Mouse (Mus musculus) intestine, embryonic 16.5 days (tissue): ENCODE measurements around the gene Fam120a. TPM values are rescaled to one million over a fixed set of nuclear protein-coding genes. Genes with fewer than 3 reads are reported as not detected.

ENCODE experiments used
- ATAC-seq: fragments of 200-750 bp; cut with Nextera tagmentation; 2 replicates; pipeline ENCODE4 v1.8.0; 2017; ENCODE audit warnings: moderate TSS enrichment, moderate library complexity
- H3K27ac ChIP-seq: fragments of 300-500 bp; sonication (generic); 2 replicates; pipeline ENCODE4 v1.5.1; 2014; ENCODE audit warnings: mild to moderate bottlenecking, low read length
- H3K27me3 ChIP-seq: fragments of 300-500 bp; sonication (generic); replicated peaks from 2 replicates; pipeline ENCODE4 v1.6.1; 2014; ENCODE audit warnings: low read length, control low read depth, mixed read lengths; ENCODE audit not compliant: control insufficient read depth, insufficient read depth
- H3K36me3 ChIP-seq: fragments of 300-500 bp; sonication (generic); 2 replicates; pipeline ENCODE4 v1.6.1; 2014; ENCODE audit warnings: low read length, control low read depth; ENCODE audit not compliant: control insufficient read depth, insufficient read depth
- H3K4me1 ChIP-seq: fragments of 300-500 bp; sonication (generic); 2 replicates; pipeline ENCODE4 v1.6.1; 2014; ENCODE audit warnings: low read length, control low read depth, mixed read lengths; ENCODE audit not compliant: control insufficient read depth, insufficient read depth
- H3K4me2 ChIP-seq: fragments of 300-500 bp; sonication (generic); 2 replicates; pipeline ENCODE4 v1.6.1; 2014; ENCODE audit warnings: low read depth, low read length, control low read depth
- H3K4me3 ChIP-seq: fragments of 300-500 bp; sonication (generic); 2 replicates; pipeline ENCODE4 v1.5.1; 2014; ENCODE audit warnings: mild to moderate bottlenecking, low read length
- H3K9ac ChIP-seq: fragments of 300-500 bp; sonication (generic); 2 replicates; pipeline ENCODE4 v1.6.1; 2014; ENCODE audit warnings: low read depth, low read length
- H3K9me3 ChIP-seq: fragments of 300-500 bp; sonication (generic); 2 replicates; pipeline ENCODE4 v1.6.1; 2016; ENCODE audit warnings: low read length, control low read depth; ENCODE audit not compliant: control insufficient read depth
- WGBS: fragments of 180-500 bp; shearing (Covaris S2); extraction: QIAGEN DNeasy Blood & Tissue Kit; methylation state at CpG from one replicate; pipeline ENCODE4 v1.1.7; 2014; 5-methylcytosine and 5-hydroxymethylcytosine counted together
- polyA plus RNA-seq: library from polyadenylated mRNA; unstranded; fragments of >200 nt; fragmentation: Nextera tagmentation; extraction: Ambion mirVana; gene quantifications from 2 replicates; pipeline ENCODE4 v1.2.1, GENCODE M21; 2015

Fam120a gene
- polyA plus RNA-seq, 1 experiment from 2014 or later = 25.7 TPM

- WGBS = 25% methylated on average over 3 of the region's 3 CpGs
- Histone ChIP-seq H3K4me2 (no peak overlapping the region), H3K4me1 (no peaks in the 10 kb centered on the region), H3K9ac (no peak overlapping the region), H3K27me3 (no peaks in the 10 kb centered on the region), H3K4me3 (no peak overlapping the region), H3K9me3 (no peaks in the 10 kb centered on the region), H3K36me3 (no peaks in the 10 kb centered on the region), H3K27ac (no peak overlapping the region)
- 0 out of 2 replicates have a peak, but pooled peaks have one; percentile 40 for ATAC-seq
Observed at GRCm38 (mm10) chr13:48994903-48995302, 27.1 kb upstream of the Fam120a start.

- H3K9ac ChIP-seq = no peak overlapping the region
- H3K27ac ChIP-seq = no peak overlapping the region
- H3K4me3 ChIP-seq = no peak overlapping the region
Observed at GRCm38 (mm10) chr13:48992914-48993313, 25.1 kb upstream of the Fam120a start.

GRCm38 (mm10) chr13:48990138-48990537, 22.3 kb upstream of the Fam120a start:
- no peaks in the 10 kb centered on the region for H3K9me3 ChIP-seq
- no peak for ATAC-seq
- no peak overlapping the region for H3K27ac ChIP-seq
- no peaks in the 10 kb centered on the region for H3K4me1 ChIP-seq
- WGBS = 88% methylated on average over 2 of the region's 2 CpGs
- no peak overlapping the region for H3K4me3 ChIP-seq
- H3K36me3 ChIP-seq = no peaks in the 10 kb centered on the region
- no peak overlapping the region for H3K9ac ChIP-seq
- H3K27me3 ChIP-seq = no peaks in the 10 kb centered on the region
- H3K4me2 ChIP-seq = no peak overlapping the region

More at GRCm38 (mm10) chr13:48992914-48993313, 25.1 kb upstream of the Fam120a start:
- ATAC-seq = no peak
- Histone ChIP-seq H3K27me3 (no peaks in the 10 kb centered on the region), H3K4me1 (no peaks in the 10 kb centered on the region), H3K36me3 (no peaks in the 10 kb centered on the region), H3K4me2 (no peak overlapping the region), H3K9me3 (no peaks in the 10 kb centered on the region)

- Histone ChIP-seq H3K9me3 (no peaks in the 10 kb centered on the region), H3K4me3 (no peak overlapping the region), H3K4me1 (peaks cover 4% of the 10 kb centered on the region), H3K27me3 (no peaks in the 10 kb centered on the region), H3K27ac (no peak overlapping the region), H3K4me2 (no peak overlapping the region), H3K9ac (peak overlapping the region; percentile 48; the same call in 1 of the 2 replicates), H3K36me3 (no peaks in the 10 kb centered on the region)
- peak; percentile 55; the same call in 1 of the 2 replicates for ATAC-seq
- 57% methylated on average over 6 of the region's 6 CpGs for WGBS
Observed at GRCm38 (mm10) chr13:48982482-48983098, 14.8 kb upstream of the Fam120a start.

GRCm38 (mm10) chr13:48979069-48979468, 11.3 kb upstream of the Fam120a start:
- Histone ChIP-seq H3K27ac (no peak overlapping the region), H3K27me3 (no peaks in the 10 kb centered on the region), H3K36me3 (no peaks in the 10 kb centered on the region), H3K4me2 (no peak overlapping the region), H3K9ac (no peak overlapping the region), H3K4me1 (peaks cover 4% of the 10 kb centered on the region), H3K4me3 (no peak overlapping the region), H3K9me3 (no peaks in the 10 kb centered on the region)
- ATAC-seq = no peak
- WGBS = 59% methylated on average over 6 of the region's 6 CpGs

GRCm38 (mm10) chr13:48977858-48978257, 10.0 kb upstream of the Fam120a start:
- no peak overlapping the region for H3K4me3 ChIP-seq
- no peaks in the 10 kb centered on the region for H3K27me3 ChIP-seq
- H3K4me2 ChIP-seq = peak overlapping the region; percentile 32; the same call in 1 of the 2 replicates
- peaks cover 4% of the 10 kb centered on the region for H3K4me1 ChIP-seq
- WGBS = 25% methylated on average over 3 of the region's 3 CpGs
- H3K9ac ChIP-seq = no peak overlapping the region
- H3K27ac ChIP-seq = no peak overlapping the region
- peak; percentile 36; the same call in 1 of the 2 replicates for ATAC-seq
- no peaks in the 10 kb centered on the region for H3K9me3 ChIP-seq
- H3K36me3 ChIP-seq = no peaks in the 10 kb centered on the region

GRCm38 (mm10) chr13:48974699-48975098, 6.9 kb upstream of the Fam120a start:
- Histone ChIP-seq H3K4me2 (no peak overlapping the region), H3K36me3 (no peaks in the 10 kb centered on the region), H3K27ac (no peak overlapping the region), H3K4me3 (no peak overlapping the region), H3K9me3 (no peaks in the 10 kb centered on the region), H3K9ac (no peak overlapping the region), H3K27me3 (no peaks in the 10 kb centered on the region), H3K4me1 (peaks cover 5% of the 10 kb centered on the region)
- ATAC-seq = no peak
- whole genome bisulfite sequencing = 93% methylated on average over 2 of the region's 2 CpGs

- H3K4me1 ChIP-seq = peaks cover 9% of the 10 kb centered on the region
- no peaks in the 10 kb centered on the region for H3K9me3 ChIP-seq
- WGBS = 81% methylated on average over 4 of the region's 4 CpGs
Observed at GRCm38 (mm10) chr13:48974266-48974665, 6.4 kb upstream of the Fam120a start.

GRCm38 (mm10) chr13:48973231-48973630, 5.4 kb upstream of the Fam120a start:
- 69% methylated on average over 5 of the region's 5 CpGs for WGBS
- no peak overlapping the region for H3K9ac ChIP-seq
- H3K27me3 ChIP-seq = no peaks in the 10 kb centered on the region
- H3K4me1 ChIP-seq = peaks cover 9% of the 10 kb centered on the region
- H3K4me2 ChIP-seq = no peak overlapping the region
- H3K27ac ChIP-seq = no peak overlapping the region
- ATAC-seq = no peak
- H3K9me3 ChIP-seq = no peaks in the 10 kb centered on the region
- H3K36me3 ChIP-seq = no peaks in the 10 kb centered on the region
- H3K4me3 ChIP-seq = no peak overlapping the region

More at GRCm38 (mm10) chr13:48974266-48974665, 6.4 kb upstream of the Fam120a start:
- Histone ChIP-seq H3K36me3 (no peaks in the 10 kb centered on the region), H3K4me3 (no peak overlapping the region), H3K4me2 (no peak overlapping the region), H3K27ac (no peak overlapping the region), H3K27me3 (no peaks in the 10 kb centered on the region), H3K9ac (no peak overlapping the region)
- ATAC-seq = no peak

GRCm38 (mm10) chr13:48971033-48971432, 3.2 kb upstream of the Fam120a start:
- no peaks in the 10 kb centered on the region for H3K9me3 ChIP-seq
- no peak overlapping the region for H3K9ac ChIP-seq
- peak; percentile 25 for ATAC-seq
- H3K27ac ChIP-seq = peak overlapping the region; percentile 86
- no peak overlapping the region for H3K4me3 ChIP-seq
- H3K36me3 ChIP-seq = no peaks in the 10 kb centered on the region
- H3K4me2 ChIP-seq = 0 out of 2 replicates have a peak overlapping the region, but pooled peaks have one; percentile 48
- 42% methylated on average over 5 of the region's 5 CpGs for WGBS
- H3K4me1 ChIP-seq = peaks cover 9% of the 10 kb centered on the region
- H3K27me3 ChIP-seq = no peaks in the 10 kb centered on the region
